Mouse (Mus musculus) lung, adult 2 months (tissue): ENCODE data around the gene Cpne6. TPM values are rescaled to one million over a fixed set of nuclear protein-coding genes. Genes with fewer than 3 reads are reported as not detected.

Experiments
- DNase-seq: peaks from one replicate; pipeline ENCODE4 v3.0.0; 2022
- H3K4me1 ChIP-seq: fragments of 200-500 bp; 2 replicates; pipeline ENCODE4 v1.6.1; 2011; ENCODE audit warnings: low read length; ENCODE audit not compliant: control insufficient read depth, insufficient read depth
- H3K4me3 ChIP-seq: fragments of 200-500 bp; replicated peaks from 2 replicates; pipeline ENCODE3; 2011; ENCODE audit warnings: low read depth, mild to moderate bottlenecking, control low read depth, low read length; ENCODE audit errors: extremely low read depth
- CTCF ChIP-seq: fragments of 200-500 bp; IDR thresholded peaks from 2 replicates; pipeline ENCODE4 v1.5.1; 2011; ENCODE audit warnings: mild to moderate bottlenecking, low read length, control low read depth; ENCODE audit not compliant: insufficient read depth
- POLR2A ChIP-seq: fragments of 200-500 bp; IDR thresholded peaks from 2 replicates; pipeline ENCODE4 v1.6.1; 2011; ENCODE audit warnings: low read depth, mild to moderate bottlenecking, control low read depth, low read length, borderline replicate concordance; ENCODE audit errors: extremely low read depth
- WGBS: fragments of 180-500 bp; shearing (Covaris S2); methylation state at CpG from one replicate; pipeline ENCODE4 v1.1.7; 2018; 5-methylcytosine and 5-hydroxymethylcytosine counted together
- polyA plus RNA-seq: library from polyadenylated mRNA; depleted of rRNA; stranded (reverse); fragments of >200 nt; gene quantifications from 2 replicates; pipeline ENCODE4 v1.2.3, GENCODE M21; 2012

Cpne6 gene
- polyA plus RNA-seq, 1 experiment = 0.07 TPM

GRCm38 (mm10) chr14:55544334-55544733 lies 34.1 kb downstream of the Cpne6 start:
- DNase-seq = no peak
- TF ChIP-seq CTCF (no peak), POLR2A (no peak)
- Histone ChIP-seq H3K4me1 (0 out of 2 replicates have a peak, but pooled peaks cover 3% of the 10 kb centered on the region), H3K4me3 (no peak overlapping the region)
- WGBS = 68% methylated on average over 9 of the region's 9 CpGs

- no peak for TF ChIP-seq POLR2A
- no peak for TF ChIP-seq CTCF
- Histone ChIP-seq H3K4me3 (no peak overlapping the region), H3K4me1 (no peaks in the 10 kb centered on the region)
- WGBS = 82% methylated on average over 6 of the region's 6 CpGs
- no peak for DNase-seq
These were observed 39.9 kb downstream of the Cpne6 start for GRCm38 (mm10) chr14:55550191-55550590.

- 65% methylated on average over 5 of the region's 5 CpGs for WGBS
- H3K4me1 ChIP-seq = no peaks in the 10 kb centered on the region
- TF ChIP-seq POLR2A = no peak
- no peak for TF ChIP-seq CTCF
- no peak overlapping the region for H3K4me3 ChIP-seq
- no peak for DNase-seq
These were observed 41.1 kb downstream of the Cpne6 start for GRCm38 (mm10) chr14:55551347-55551746.

GRCm38 (mm10) chr14:55551794-55552193 lies 41.5 kb downstream of the Cpne6 start:
- Histone ChIP-seq H3K4me1 (peaks cover 2% of the 10 kb centered on the region; the same call in 1 of the 2 replicates), H3K4me3 (no peak overlapping the region)
- no peak for DNase-seq
- TF ChIP-seq CTCF (no peak), POLR2A (no peak)
- 82% methylated on average over 8 of the region's 8 CpGs for WGBS

- TF ChIP-seq POLR2A (no peak), CTCF (no peak)
- Histone ChIP-seq H3K4me3 (no peak overlapping the region), H3K4me1 (peaks cover 6% of the 10 kb centered on the region; the same call in 1 of the 2 replicates)
- no peak for DNase-seq
These were observed 44.4 kb downstream of the Cpne6 start for GRCm38 (mm10) chr14:55554635-55555034.

GRCm38 (mm10) chr14:55555788-55556187 lies 45.5 kb downstream of the Cpne6 start:
- 70% methylated on average over 3 of the region's 3 CpGs for WGBS
- no peak for DNase-seq
- H3K4me1 ChIP-seq = peaks cover 6% of the 10 kb centered on the region; the same call in 1 of the 2 replicates
- TF ChIP-seq POLR2A (no peak), CTCF (no peak)
- H3K4me3 ChIP-seq = no peak overlapping the region

- TF ChIP-seq POLR2A (no peak), CTCF (peak; percentile 90)
- Histone ChIP-seq H3K4me3 (no peak overlapping the region), H3K4me1 (peaks cover 10% of the 10 kb centered on the region)
- DNase-seq = peak; percentile 77
- 14% methylated on average over 5 of the region's 5 CpGs for WGBS
These were observed 46.8 kb downstream of the Cpne6 start for GRCm38 (mm10) chr14:55557003-55557402.

GRCm38 (mm10) chr14:55557587-55557986 lies 47.3 kb downstream of the Cpne6 start:
- WGBS = 73% methylated on average over 3 of the region's 3 CpGs
- DNase-seq = no peak
- H3K4me1 ChIP-seq = peaks cover 10% of the 10 kb centered on the region
- TF ChIP-seq POLR2A = no peak
- H3K4me3 ChIP-seq = no peak overlapping the region

- H3K4me1 ChIP-seq = peaks cover 10% of the 10 kb centered on the region
- no peak for TF ChIP-seq POLR2A
- no peak for TF ChIP-seq CTCF
- no peak for DNase-seq
- WGBS = 50% methylated on average over 6 of the region's 6 CpGs
- H3K4me3 ChIP-seq = peak overlapping the region; percentile 31
These were observed 48.6 kb downstream of the Cpne6 start for GRCm38 (mm10) chr14:55558740-55559448.

- peak; percentile 88 for DNase-seq
- peak within 1 kb of the TSS; percentile 99 for H3K4me3 ChIP-seq
- TF ChIP-seq CTCF (no peak), POLR2A (peak; percentile 68)
- WGBS = under 1% methylated on average over 27 of the region's 27 CpGs
- H3K4me1 ChIP-seq = peaks cover 10% of the 10 kb centered on the region
These were observed 49.6 kb downstream of the Cpne6 start, which contains the start of gene Dcaf11 for GRCm38 (mm10) chr14:55559799-55560201. Gene Dcaf11 (plus strand): TSS chr14:55560006.
